27 mouse cellular contexts compared by ENCODE assay signal in genomic region chr3:54535361-54535760, GRCm38 (mm10).
A peak's percentile ranks its signal among the peaks of the same experiment; 100 is the strongest.
DNase-seq lines count a peak whose midpoint lies in the region; ATAC-seq and TF ChIP-seq lines count a peak whose summit lies in the region.
"Had no signal": no experiment of that assay in that cellular context is flagged by ENCODE, and none has a peak within 500 bp of the region (broad histone marks: within the 10 kb centered on the region; RNA-seq: fewer than 3 reads in every experiment).

No protein-coding gene starts in this region.

- H3K27me3 ChIP-seq in heart, embryonic 11.5 days (ENCODE audit: control insufficient read depth, insufficient read depth, low read length) = no peaks in the 10 kb centered on the region
- H3K27me3 ChIP-seq: CH12.LX; heart, embryonic 15.5 days; hindbrain, embryonic 12.5 days; limb, embryonic 12.5 days; liver, embryonic 13.5 days had no signal

- no peaks in the 10 kb centered on the region for H3K9me3 ChIP-seq in heart, embryonic 11.5 days (replicated peaks; ENCODE audit: control insufficient read depth, low read length)
- H3K9me3 ChIP-seq: heart, embryonic 15.5 days; hindbrain, embryonic 12.5 days; limb, embryonic 12.5 days; liver, embryonic 13.5 days had no signal

- no peaks in the 10 kb centered on the region for H3K36me3 ChIP-seq in heart, embryonic 11.5 days (ENCODE audit: control insufficient read depth, insufficient read depth, low read length)
- H3K36me3 ChIP-seq: G1E; heart, embryonic 15.5 days; hindbrain, embryonic 12.5 days; limb, embryonic 12.5 days; liver, embryonic 13.5 days had no signal

- TF ChIP-seq CTCF in gastrocnemius, adult 2 months (IDR thresholded peaks at IDR 0.05) = no peak
- no peak for TF ChIP-seq CTCF in embryonic fibroblast, embryonic 13.5 days (IDR thresholded peaks at IDR 0.05; ENCODE audit: borderline replicate concordance, insufficient read depth, low read length)

- no peak overlapping the region for H3K27ac ChIP-seq in gastrocnemius, adult 2 months
- H3K27ac ChIP-seq in heart, embryonic 11.5 days (ENCODE audit: low read depth, low read length) = no peak overlapping the region
- H3K27ac ChIP-seq in embryonic fibroblast, embryonic 13.5 days (ENCODE audit: insufficient read depth, low read length) = peak overlapping the region; percentile 83
- H3K27ac ChIP-seq: heart, embryonic 15.5 days; hindbrain, embryonic 12.5 days; limb, embryonic 12.5 days; liver, embryonic 13.5 days; stomach, postnatal 0 days had no signal

- no peak overlapping the region for H3K9ac ChIP-seq in heart, embryonic 11.5 days (ENCODE audit: low read depth, low read length)
- H3K9ac ChIP-seq: heart, embryonic 15.5 days; hindbrain, embryonic 12.5 days; limb, embryonic 12.5 days; liver, embryonic 13.5 days had no signal

- DNase-seq in gastrocnemius, adult 18-20 months (ENCODE audit: low spot score) = peak; percentile 6
- DNase-seq in gastrocnemius, adult 2 months = no peak
- DNase-seq in heart, postnatal 25 days (ENCODE audit: low spot score) = peak; percentile 14
- no peak for DNase-seq in cerebellum, postnatal 36 days
- no peak for DNase-seq in neural tube, embryonic 10.5 days (ENCODE audit: extremely low spot score, low spot score)
- DNase-seq: adrenal gland, postnatal 10 days; B cell, adult 2 months; cerebellum, adult 2 months; gastrocnemius, postnatal 36 days; kidney, postnatal 36 days; layer of hippocampus, postnatal 36 days; liver, embryonic 13.5 days; lung, adult 2 months; lung, postnatal 14 days had no signal

- no peak overlapping the region for H3K4me3 ChIP-seq in gastrocnemius, adult 2 months
- no peak overlapping the region for H3K4me3 ChIP-seq in heart, embryonic 11.5 days (ENCODE audit: low read depth, low read length)
- H3K4me3 ChIP-seq in embryonic fibroblast, embryonic 13.5 days (ENCODE audit: insufficient read depth, low read length) = no peak overlapping the region
- H3K4me3 ChIP-seq: erythroblast, embryonic 14.5 days; heart, embryonic 15.5 days; hindbrain, embryonic 12.5 days; limb, embryonic 12.5 days; liver, embryonic 13.5 days had no signal

- no peak for TF ChIP-seq POLR2A in embryonic fibroblast, embryonic 13.5 days (IDR thresholded peaks at IDR 0.05; ENCODE audit: low read depth, low read length)

- no peak for ATAC-seq in heart, embryonic 11.5 days (replicated peaks; ENCODE audit: insufficient number of reproducible peaks, low FRiP score, low TSS enrichment)
- ATAC-seq: activated CD4-positive, CD25-positive, alpha-beta regulatory T cell, adult 4 months; forebrain, embryonic 14.5 days; intestine, postnatal 0 days had no signal

- H3K4me1 ChIP-seq in heart, embryonic 11.5 days (ENCODE audit: control insufficient read depth, insufficient read depth, low read length) = no peaks in the 10 kb centered on the region
- peaks cover 12% of the 10 kb centered on the region for H3K4me1 ChIP-seq in embryonic fibroblast, embryonic 13.5 days (ENCODE audit: control insufficient read depth, insufficient read depth, low read length)
- H3K4me1 ChIP-seq: heart, embryonic 15.5 days; hindbrain, embryonic 12.5 days; liver, embryonic 13.5 days had no signal

- 82% methylated on average over 7 of the region's 7 CpGs for WGBS in heart, embryonic 11.5 days (ENCODE audit: insufficient replicate concordance)

- H3K4me2 ChIP-seq in heart, embryonic 11.5 days = no peak overlapping the region
- H3K4me2 ChIP-seq: heart, embryonic 15.5 days; hindbrain, embryonic 12.5 days; limb, embryonic 12.5 days; liver, embryonic 13.5 days; midbrain, embryonic 11.5 days had no signal

- intact Hi-C loops in gastrocnemius, adult 2 months (cut with DNase I) = no loop called here
- intact Hi-C loops in heart, postnatal 25 days (cut with DNase I) = no loop called here

Comparison
In these comparisons a context has a peak if more than half of its experiments do, and no peak if none do; other contexts are left out.
1. DNase-seq: peak in gastrocnemius, adult 18-20 months (single experiment) and heart, postnatal 25 days (single experiment); none in gastrocnemius, adult 2 months (single experiment), cerebellum, postnatal 36 days (0 of 2) and neural tube, embryonic 10.5 days (single experiment).